Mouse (Mus musculus) liver, adult 2 months (tissue): ENCODE measurements around the gene Gm11992.

Source experiments
- CTCF ChIP-seq: fragments of 200-500 bp; IDR thresholded peaks from 2 replicates; pipeline ENCODE4 v1.5.1; 2011; ENCODE audit warnings: low read depth, low read length, control low read depth
- POLR2A ChIP-seq: fragments of 200-500 bp; IDR thresholded peaks from 2 replicates; pipeline ENCODE4 v1.6.1; 2011; ENCODE audit warnings: low read length, control low read depth; ENCODE audit not compliant: insufficient read depth; ENCODE audit errors: extremely low read depth

DNA sequence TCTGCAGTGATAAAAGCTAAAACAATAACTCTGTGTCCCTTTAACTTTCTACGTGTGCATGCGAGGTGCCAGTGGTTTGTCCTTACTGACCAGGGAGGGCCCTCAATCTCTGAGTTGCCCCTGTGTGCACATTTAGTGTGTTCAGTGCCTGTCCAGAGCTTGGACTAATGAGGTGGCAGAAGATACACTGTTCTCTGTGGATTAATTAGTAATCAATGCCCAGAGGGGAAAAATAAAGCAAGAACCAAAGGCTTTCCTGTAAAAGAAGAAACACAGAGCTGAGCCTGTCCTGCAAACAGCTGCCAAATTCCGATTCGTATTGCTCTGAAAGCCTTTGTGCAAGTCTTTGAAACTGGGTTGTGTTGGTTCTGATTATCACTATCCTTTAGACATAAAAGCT, 1.8 kb downstream of the Gm11992 start:
- no peak for TF ChIP-seq POLR2A
- TF ChIP-seq CTCF, result no peak
